Mouse (Mus musculus): ENCODE results near the gene Ptpn1. TPM values are rescaled to one million over a fixed set of nuclear protein-coding genes. Genes with fewer than 3 reads are reported as not detected.

Gene Ptpn1
- total and polyA plus RNA-seq, 3 experiments: 69.8 to 131 (median 77.6) TPM

DNA sequence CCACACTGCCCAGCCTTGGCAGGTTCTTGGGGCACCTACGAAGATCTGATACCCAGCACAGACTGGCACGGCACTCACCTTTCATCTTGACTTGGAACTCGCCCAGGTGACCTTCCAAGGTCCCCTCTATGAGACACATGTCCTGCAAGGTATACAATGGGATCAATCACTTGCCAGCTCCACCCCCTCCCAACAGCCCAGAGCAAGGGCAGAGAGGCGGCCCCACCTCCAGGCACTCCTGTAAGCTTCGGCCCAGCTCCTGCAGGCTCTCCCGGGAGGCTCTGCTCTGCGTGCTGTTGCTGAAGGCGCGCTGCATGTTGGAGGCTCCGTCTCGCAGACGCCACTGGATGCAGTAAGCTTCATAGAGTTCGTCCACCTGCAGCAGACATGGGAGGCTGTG lies 61.4 kb downstream of the Ptpn1 start:
- H3K27me3 ChIP-seq (replicated peaks): peaks cover 88% of the 10 kb centered on the region
- H3K4me1 ChIP-seq (ENCODE audit: control insufficient read depth in 1 of 2, insufficient read depth in 2 of 2): peaks cover 14 to 21% of the 10 kb centered on the region in 2 experiments
- in situ Hi-C loops (cut with MboI; ENCODE audit: low pct_ligation_motif_present, low pct_unique_long_range_greater_than_20kb, low sequenced_read_pairs) (no loop called here), dilution Hi-C loops (cut with MboI; ENCODE audit: extremely low pct_ligation_motif_present, extremely low pct_unique_long_range_greater_than_20kb, low sequenced_read_pairs) (no loop called here)
- DNase-seq (ENCODE audit: extremely low read depth): no peak
- TF ChIP-seq ZKSCAN1 (IDR thresholded peaks at IDR 0.05; ENCODE audit: borderline replicate concordance, low read depth, low read length) (no peak), HCFC1 (IDR thresholded peaks at IDR 0.05; ENCODE audit: low read depth, low read length) (no peak), RAD21 (IDR thresholded peaks at IDR 0.05; ENCODE audit: low read depth, low read length) (no peak), NELFE (IDR thresholded peaks at IDR 0.05; ENCODE audit: low read depth, low read length) (no peak), ZC3H11A (IDR thresholded peaks at IDR 0.05; ENCODE audit: low read depth, low read length) (no peak), POLR2AphosphoS2 (IDR thresholded peaks at IDR 0.05; ENCODE audit: low read depth, low read length) (no peak), ETS1 (conservative IDR thresholded peaks at IDR 0.05; ENCODE audit: low read depth, low read length) (no peak), JUND (conservative IDR thresholded peaks at IDR 0.05; ENCODE audit: low read depth, low read length) (no peak), MAFK (IDR thresholded peaks at IDR 0.05; ENCODE audit: insufficient replicate concordance, low read length) (no peak), RCOR1 (conservative IDR thresholded peaks at IDR 0.05; ENCODE audit: low read depth, low read length) (no peak), SIN3A (IDR thresholded peaks at IDR 0.05; ENCODE audit: low read length) (no peak), E2F4 (IDR thresholded peaks at IDR 0.05; ENCODE audit: insufficient replicate concordance, low read depth, low read length) (no peak), ZMIZ1 (IDR thresholded peaks at IDR 0.05; ENCODE audit: low read depth, low read length) (no peak), MYC (IDR thresholded peaks at IDR 0.05; ENCODE audit: low read depth, low read length) (no peak), USF2 (conservative IDR thresholded peaks at IDR 0.05; ENCODE audit: low read depth, low read length) (no peak), CHD2 (IDR thresholded peaks at IDR 0.05; ENCODE audit: low read length) (no peak), SMC3 (IDR thresholded peaks at IDR 0.05; ENCODE audit: low read depth, low read length) (no peak), MAX (IDR thresholded peaks at IDR 0.05; ENCODE audit: low read length) (no peak), TBP (conservative IDR thresholded peaks at IDR 0.05; ENCODE audit: low read depth, low read length) (no peak)
- no peak overlapping the region for H3K9ac ChIP-seq (ENCODE audit: insufficient read depth, low read depth)
- H3K27ac ChIP-seq (ENCODE audit: insufficient read depth, low read depth): no peak overlapping the region
- H3K36me3 ChIP-seq (replicated peaks in 1 of 2; ENCODE audit: control insufficient read depth in 1 of 2, insufficient read depth in 1 of 2, low read length in 1 of 2): no peaks in the 10 kb centered on the region
- H3K4me3 ChIP-seq (replicated peaks in 1 of 3; ENCODE audit: low read depth in 2 of 3, low read length in 2 of 3, poor library complexity in 1 of 3): no peak overlapping the region
- no peak overlapping the region for H3K4me2 ChIP-seq (ENCODE audit: insufficient read depth, low read depth, poor library complexity, severe bottlenecking)
- no peaks in the 10 kb centered on the region for H3K9me3 ChIP-seq (replicated peaks; ENCODE audit: low read length)
- H3K79me2 ChIP-seq (replicated peaks; ENCODE audit: control insufficient read depth, extremely low read depth, insufficient read depth, poor library complexity, severe bottlenecking): no peaks in the 10 kb centered on the region

DNA sequence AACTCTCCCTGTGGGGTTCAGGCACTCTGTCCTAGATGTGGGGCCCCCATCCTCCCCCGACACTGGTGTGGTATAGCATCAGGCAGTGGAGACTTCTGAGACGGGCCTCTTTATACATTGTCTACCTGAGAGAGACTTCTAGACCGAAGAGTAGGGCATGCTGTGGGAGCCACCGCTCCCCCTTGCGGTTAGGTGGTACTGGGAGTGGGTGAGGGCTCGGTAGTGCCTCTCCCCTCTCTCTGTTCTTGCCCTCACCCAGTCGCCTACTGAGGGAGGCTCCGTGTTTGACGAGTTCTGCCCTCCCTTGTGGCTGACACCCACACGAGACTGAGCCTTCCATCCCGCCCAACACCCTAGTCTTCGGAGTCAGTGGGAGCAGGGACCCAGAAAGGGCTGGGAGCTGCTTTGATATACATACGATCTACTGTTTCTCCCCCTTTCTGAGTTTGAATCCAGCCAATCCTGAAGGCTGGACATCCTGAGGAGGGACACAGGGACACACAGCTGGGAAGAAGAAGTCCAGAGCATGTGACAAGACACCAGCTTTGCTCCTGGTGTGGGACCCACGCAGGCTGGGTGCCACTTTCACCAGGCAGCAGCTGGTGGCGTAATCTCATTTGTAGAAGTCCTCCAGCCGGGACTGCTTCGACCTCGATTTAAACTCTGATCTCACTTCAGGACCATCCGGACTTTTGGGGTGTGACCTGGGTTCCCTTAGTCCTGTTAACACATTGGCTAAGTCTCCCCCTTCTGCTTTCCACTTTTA lies 64.2 kb downstream of the Ptpn1 start:
- H3K27me3 ChIP-seq (replicated peaks): peaks cover 79% of the 10 kb centered on the region
- no peak overlapping the region for H3K9ac ChIP-seq (ENCODE audit: insufficient read depth, low read depth)
- in situ Hi-C loops (cut with MboI; ENCODE audit: low pct_ligation_motif_present, low pct_unique_long_range_greater_than_20kb, low sequenced_read_pairs): no loop called here
- peaks cover 14 to 21% of the 10 kb centered on the region in 2 experiments for H3K4me1 ChIP-seq (ENCODE audit: control insufficient read depth in 1 of 2, insufficient read depth in 2 of 2)
- H3K36me3 ChIP-seq (replicated peaks in 1 of 2; ENCODE audit: control insufficient read depth in 1 of 2, insufficient read depth in 1 of 2, low read length in 1 of 2): no peaks in the 10 kb centered on the region
- dilution Hi-C loops (cut with MboI; ENCODE audit: extremely low pct_ligation_motif_present, extremely low pct_unique_long_range_greater_than_20kb, low sequenced_read_pairs): no loop called here
- no peak overlapping the region for H3K27ac ChIP-seq (ENCODE audit: insufficient read depth, low read depth)
- H3K4me2 ChIP-seq (ENCODE audit: insufficient read depth, low read depth, poor library complexity, severe bottlenecking): no peak overlapping the region
- TF ChIP-seq MEF2A (IDR thresholded peaks at IDR 0.05; ENCODE audit: borderline replicate concordance, low read depth, low read length) (no peak), GABPA (IDR thresholded peaks at IDR 0.05; ENCODE audit: insufficient replicate concordance, low read depth, low read length) (no peak), ZKSCAN1 (IDR thresholded peaks at IDR 0.05; ENCODE audit: borderline replicate concordance, low read depth, low read length) (no peak), CHD2 (IDR thresholded peaks at IDR 0.05; ENCODE audit: low read length) (no peak)
- no peaks in the 10 kb centered on the region for H3K79me2 ChIP-seq (replicated peaks; ENCODE audit: control insufficient read depth, extremely low read depth, insufficient read depth, poor library complexity, severe bottlenecking)
- peaks cover 11% of the 10 kb centered on the region for H3K9me3 ChIP-seq (replicated peaks; ENCODE audit: low read length)
- H3K4me3 ChIP-seq (replicated peaks in 1 of 3; ENCODE audit: low read depth in 2 of 3, low read length in 2 of 3, poor library complexity in 1 of 3): no peak overlapping the region
- no peak for DNase-seq (ENCODE audit: extremely low read depth)

All from CH12.LX (cell line).